Comparison of ENCODE assay signal across 7 mouse cellular contexts in genomic region chr7:4898851-4899648, GRCm38 (mm10). TPM values are rescaled to one million over a fixed set of nuclear protein-coding genes. Genes with fewer than 3 reads are reported as not detected.
DNase-seq lines count a peak whose midpoint lies in the region; ATAC-seq lines count a peak whose summit lies in the region.

No protein-coding gene starts in this region.

- H3K4me3 ChIP-seq in lung, embryonic 15.5 days: peak overlapping the region; percentile 10; the same call in 1 of the 2 replicates
- H3K4me3 ChIP-seq in forebrain, embryonic 11.5 days (ENCODE audit: low read depth, low read length): peak overlapping the region; percentile 12; the same call in 1 of the 2 replicates
- H3K4me3 ChIP-seq in limb, embryonic 12.5 days (replicated peaks): peak overlapping the region; percentile 16

- WGBS in lung, embryonic 15.5 days: 17% methylated on average over 16 of the region's 18 CpGs
- 21% methylated on average over 18 of the region's 18 CpGs for WGBS in forebrain, embryonic 11.5 days
- 14% methylated on average over 17 of the region's 18 CpGs for WGBS in limb, embryonic 12.5 days

- 0 out of 2 replicates have a peak, but pooled peaks have one; percentile 32 for ATAC-seq in lung, embryonic 15.5 days (ENCODE audit: borderline replicate concordance, extremely low read depth, low FRiP score, low TSS enrichment)
- ATAC-seq in forebrain, embryonic 11.5 days (replicated peaks; ENCODE audit: low FRiP score): peak; percentile 53; the same call in 1 of the 2 replicates
- ATAC-seq in limb, embryonic 12.5 days (ENCODE audit: insufficient number of reproducible peaks, insufficient read depth, low FRiP score, low TSS enrichment, low read depth): no peak; the same call in 1 of the 2 replicates

- no peak for DNase-seq in lung, postnatal 10 days
- DNase-seq in forebrain, embryonic 11.5 days (ENCODE audit: low spot score): no peak
- DNase-seq in retina, postnatal 1 day: peak; percentile 34
- DNase-seq in frontal cortex, postnatal 10 days (ENCODE audit: low spot score in 2 of 2): no peak
- no peak for DNase-seq in frontal cortex, postnatal 14 days (ENCODE audit: low spot score in 2 of 2)

- peaks cover 3% of the 10 kb centered on the region; the same call in 1 of the 2 replicates for H3K9me3 ChIP-seq in lung, embryonic 15.5 days
- peaks cover 4% of the 10 kb centered on the region for H3K9me3 ChIP-seq in forebrain, embryonic 11.5 days (ENCODE audit: control insufficient read depth, low read length)
- H3K9me3 ChIP-seq in limb, embryonic 12.5 days: peaks cover 4% of the 10 kb centered on the region

- peak overlapping the region; percentile 48 for H3K4me2 ChIP-seq in lung, embryonic 15.5 days
- H3K4me2 ChIP-seq in forebrain, embryonic 11.5 days (ENCODE audit: low read depth, low read length, severe bottlenecking): peak overlapping the region; percentile 46
- H3K4me2 ChIP-seq in limb, embryonic 12.5 days: peak overlapping the region; percentile 50

- H3K9ac ChIP-seq in lung, embryonic 15.5 days: no peak overlapping the region
- H3K9ac ChIP-seq in forebrain, embryonic 11.5 days (ENCODE audit: low read length): peak overlapping the region; percentile 27
- H3K9ac ChIP-seq in limb, embryonic 12.5 days (replicated peaks): no peak overlapping the region; the same call in 1 of the 2 replicates

- peaks cover 6% of the 10 kb centered on the region; the same call in 1 of the 2 replicates for H3K27me3 ChIP-seq in lung, embryonic 15.5 days
- H3K27me3 ChIP-seq in forebrain, embryonic 11.5 days (ENCODE audit: control insufficient read depth, insufficient read depth, low read length): peaks cover 7% of the 10 kb centered on the region; the same call in 1 of the 2 replicates
- H3K27me3 ChIP-seq in limb, embryonic 12.5 days: peaks cover 33% of the 10 kb centered on the region

- H3K4me1 ChIP-seq in lung, embryonic 15.5 days: 0 out of 2 replicates have a peak, but pooled peaks cover 4% of the 10 kb centered on the region
- H3K4me1 ChIP-seq in forebrain, embryonic 11.5 days (replicated peaks; ENCODE audit: control insufficient read depth, insufficient read depth, low read length): 0 out of 2 replicates have a peak, but pooled peaks cover 2% of the 10 kb centered on the region
- H3K4me1 ChIP-seq in limb, embryonic 12.5 days (replicated peaks): 0 out of 2 replicates have a peak, but pooled peaks cover 2% of the 10 kb centered on the region

- no peak overlapping the region for H3K27ac ChIP-seq in lung, embryonic 15.5 days
- no peak overlapping the region for H3K27ac ChIP-seq in forebrain, embryonic 11.5 days (ENCODE audit: low read depth, low read length)
- no peak overlapping the region for H3K27ac ChIP-seq in limb, embryonic 12.5 days

- no peaks in the 10 kb centered on the region for H3K36me3 ChIP-seq in lung, embryonic 15.5 days
- no peaks in the 10 kb centered on the region for H3K36me3 ChIP-seq in forebrain, embryonic 11.5 days (ENCODE audit: control insufficient read depth, insufficient read depth, low read length)
- no peaks in the 10 kb centered on the region for H3K36me3 ChIP-seq in limb, embryonic 12.5 days

RNA-seq across cellular contexts. Expression of gene Gm36210, which starts 7.3 kb away (rescaled TPM):
- 0.16 TPM in 1 of 2 replicates, not detected in the other for polyA plus RNA-seq in lung, embryonic 15.5 days (2015; fragmentation: Nextera tagmentation; extraction: Ambion mirVana)
- 0.56 and 0.59 TPM in 2 replicates for polyA plus RNA-seq in forebrain, embryonic 11.5 days (2014; fragmentation: Nextera tagmentation; extraction: Ambion mirVana)
- not detected in 2 replicates for polyA plus RNA-seq in limb, embryonic 12.5 days (2016; fragmentation: Nextera tagmentation; extraction: Ambion mirVana)

RNA-seq across cellular contexts. Expression of gene Zfp628, which starts 16.0 kb away (rescaled TPM):
- polyA plus RNA-seq in lung, embryonic 15.5 days (2015; fragmentation: Nextera tagmentation; extraction: Ambion mirVana): 3.2 and 3.4 TPM in 2 replicates
- 4.8 and 5.0 TPM in 2 replicates for polyA plus RNA-seq in forebrain, embryonic 11.5 days (2014; fragmentation: Nextera tagmentation; extraction: Ambion mirVana)
- 3.6 and 4.2 TPM in 2 replicates for polyA plus RNA-seq in limb, embryonic 12.5 days (2016; fragmentation: Nextera tagmentation; extraction: Ambion mirVana)

RNA-seq across cellular contexts. Expression of gene Isoc2a, which starts 22.1 kb away (rescaled TPM):
- polyA plus RNA-seq in lung, embryonic 15.5 days (2015; fragmentation: Nextera tagmentation; extraction: Ambion mirVana): 0.63 and 0.81 TPM in 2 replicates
- polyA plus RNA-seq in forebrain, embryonic 11.5 days (2014; fragmentation: Nextera tagmentation; extraction: Ambion mirVana): 0.69 and 0.75 TPM in 2 replicates
- 0.97 and 1.3 TPM in 2 replicates for polyA plus RNA-seq in limb, embryonic 12.5 days (2016; fragmentation: Nextera tagmentation; extraction: Ambion mirVana)

RNA-seq across cellular contexts. Expression of gene Nat14, which starts 22.8 kb away (rescaled TPM):
- polyA plus RNA-seq in lung, embryonic 15.5 days (2015; fragmentation: Nextera tagmentation; extraction: Ambion mirVana): 2.8 and 3.7 TPM in 2 replicates
- polyA plus RNA-seq in forebrain, embryonic 11.5 days (2014; fragmentation: Nextera tagmentation; extraction: Ambion mirVana): 10.8 and 12.6 TPM in 2 replicates
- polyA plus RNA-seq in limb, embryonic 12.5 days (2016; fragmentation: Nextera tagmentation; extraction: Ambion mirVana): 3.1 and 4.4 TPM in 2 replicates

RNA-seq across cellular contexts. Expression of gene Ssc5d, which starts 26.5 kb away (rescaled TPM):
- 1.6 and 2.2 TPM in 2 replicates for polyA plus RNA-seq in lung, embryonic 15.5 days (2015; fragmentation: Nextera tagmentation; extraction: Ambion mirVana)
- polyA plus RNA-seq in forebrain, embryonic 11.5 days (2014; fragmentation: Nextera tagmentation; extraction: Ambion mirVana): 0.79 and 0.91 TPM in 2 replicates
- polyA plus RNA-seq in limb, embryonic 12.5 days (2016; fragmentation: Nextera tagmentation; extraction: Ambion mirVana): 2.5 and 3.1 TPM in 2 replicates
